Comparison of ENCODE assay signal across 8 mouse cellular contexts in genomic region chr14:20724043-20724442, GRCm38 (mm10). TPM values are rescaled to one million over a fixed set of nuclear protein-coding genes. Genes with fewer than 3 reads are reported as not detected.
DNase-seq lines count a peak whose midpoint lies in the region; ATAC-seq and TF ChIP-seq lines count a peak whose summit lies in the region.

No protein-coding gene starts in this region.

- peak; percentile 63 to 88 for DNase-seq in adrenal gland, adult (ENCODE audit: inconsistent age in 2 of 2, low spot score in 1 of 2)
- DNase-seq in adrenal gland, postnatal 4 days (ENCODE audit: low spot score in 2 of 2): no peak
- DNase-seq in CD8-positive naive resting alpha-beta T cell, adult 2 months (ENCODE audit: low read depth in 2 of 2, low spot score in 2 of 2): peak; percentile 22 to 45
- DNase-seq in cerebellum, adult 2 months: peak; percentile 67 to 74
- peak; percentile 64 for DNase-seq in lung, adult 2 months
- DNase-seq in right cerebral cortex, postnatal 10 days (ENCODE audit: low spot score in 2 of 2): peak; percentile 81 to 86

- H3K9ac ChIP-seq in kidney, embryonic 15.5 days: no peak overlapping the region

- no peak for TF ChIP-seq POLR2A in cerebellum, adult 2 months (IDR thresholded peaks at IDR 0.05; ENCODE audit: borderline replicate concordance, insufficient read depth, low read length)
- no peak for TF ChIP-seq POLR2A in lung, adult 2 months (IDR thresholded peaks at IDR 0.05; ENCODE audit: borderline replicate concordance, extremely low read depth, low read depth, low read length)

- H3K4me3 ChIP-seq in cerebellum, adult 2 months (replicated peaks; ENCODE audit: insufficient read depth, low read depth, low read length): no peak overlapping the region
- no peak overlapping the region for H3K4me3 ChIP-seq in kidney, embryonic 15.5 days (replicated peaks)
- H3K4me3 ChIP-seq in lung, adult 2 months (replicated peaks; ENCODE audit: extremely low read depth, low read depth, low read length): no peak overlapping the region

- TF ChIP-seq CTCF in cerebellum, adult 2 months (IDR thresholded peaks at IDR 0.05; ENCODE audit: borderline replicate concordance, insufficient read depth, low read depth, low read length): peak; percentile 76
- peak; percentile 80 for TF ChIP-seq CTCF in lung, adult 2 months (IDR thresholded peaks at IDR 0.05; ENCODE audit: insufficient read depth, low read length)

- no peaks in the 10 kb centered on the region for H3K27me3 ChIP-seq in cerebellum, adult 2 months (ENCODE audit: control insufficient read depth, insufficient read depth, low read length)
- no peaks in the 10 kb centered on the region for H3K27me3 ChIP-seq in kidney, embryonic 15.5 days

- H3K27ac ChIP-seq in cerebellum, adult 2 months (ENCODE audit: insufficient read depth, low read length): no peak overlapping the region
- no peak overlapping the region for H3K27ac ChIP-seq in kidney, embryonic 15.5 days

- no peaks in the 10 kb centered on the region for H3K9me3 ChIP-seq in kidney, embryonic 15.5 days (replicated peaks)

- peak; percentile 56 for ATAC-seq in frontal cortex, adult (ENCODE audit: low TSS enrichment)
- 0 out of 2 replicates have a peak, but pooled peaks have one; percentile 5 for ATAC-seq in kidney, embryonic 15.5 days (replicated peaks; ENCODE audit: low FRiP score)

- H3K4me1 ChIP-seq in cerebellum, adult 2 months (ENCODE audit: control insufficient read depth, insufficient read depth, low read length): no peaks in the 10 kb centered on the region
- H3K4me1 ChIP-seq in kidney, embryonic 15.5 days: peaks cover 2% of the 10 kb centered on the region; the same call in 1 of the 2 replicates
- no peaks in the 10 kb centered on the region for H3K4me1 ChIP-seq in lung, adult 2 months (ENCODE audit: control insufficient read depth, insufficient read depth, low read length)

- peaks cover 99% of the 10 kb centered on the region for H3K36me3 ChIP-seq in kidney, embryonic 15.5 days

- 2% methylated on average over 5 of the region's 5 CpGs for WGBS in cerebellum, adult 2 months
- 20% methylated on average over 5 of the region's 5 CpGs for WGBS in kidney, embryonic 15.5 days
- 13% methylated on average over 5 of the region's 5 CpGs for WGBS in lung, adult 2 months

- no peak overlapping the region for H3K4me2 ChIP-seq in kidney, embryonic 15.5 days

RNA-seq across cellular contexts. Expression of gene Ndst2, which starts 10.3 kb away (rescaled TPM):
- total RNA-seq in adrenal gland, postnatal 4 days (2021): 10 to 100 TPM; 46.4 to 49.0 TPM
- 37.9 and 43.2 TPM in 2 replicates for polyA plus RNA-seq in cerebellum, adult 2 months (2012; rRNA removed)
- polyA plus RNA-seq in kidney, embryonic 15.5 days (2015; fragmentation: Nextera tagmentation; extraction: Ambion mirVana): 27.3 and 31.6 TPM in 2 replicates
- 36.9 and 44.0 TPM in 2 replicates for polyA plus RNA-seq in lung, adult 2 months (2012; rRNA removed)

RNA-seq across cellular contexts. Expression of gene Zswim8, which starts 16.7 kb away (rescaled TPM):
- 100 to 1,000 TPM; 136 to 151 TPM for total RNA-seq in adrenal gland, postnatal 4 days (2021)
- 164 and 177 TPM in 2 replicates for polyA plus RNA-seq in cerebellum, adult 2 months (2012; rRNA removed)
- 28.7 and 30.6 TPM in 2 replicates for polyA plus RNA-seq in kidney, embryonic 15.5 days (2015; fragmentation: Nextera tagmentation; extraction: Ambion mirVana)
- 221 and 236 TPM in 2 replicates for polyA plus RNA-seq in lung, adult 2 months (2012; rRNA removed)

RNA-seq across cellular contexts. Expression of gene Chchd1, which starts 21.2 kb away (rescaled TPM):
- 10 to 100 TPM; 76.1 to 88.5 TPM for total RNA-seq in adrenal gland, postnatal 4 days (2021)
- 109 and 115 TPM in 2 replicates for polyA plus RNA-seq in cerebellum, adult 2 months (2012; rRNA removed)
- 201 and 215 TPM in 2 replicates for polyA plus RNA-seq in kidney, embryonic 15.5 days (2015; fragmentation: Nextera tagmentation; extraction: Ambion mirVana)
- polyA plus RNA-seq in lung, adult 2 months (2012; rRNA removed): 19.7 and 23.2 TPM in 2 replicates

RNA-seq across cellular contexts. Expression of gene Fut11, which starts 29.3 kb away (rescaled TPM):
- 10 to 100 TPM; 25.9 to 26.1 TPM for total RNA-seq in adrenal gland, postnatal 4 days (2021)
- polyA plus RNA-seq in cerebellum, adult 2 months (2012; rRNA removed): 15.9 and 17.1 TPM in 2 replicates
- polyA plus RNA-seq in kidney, embryonic 15.5 days (2015; fragmentation: Nextera tagmentation; extraction: Ambion mirVana): 28.5 and 29.2 TPM in 2 replicates
- polyA plus RNA-seq in lung, adult 2 months (2012; rRNA removed): 24.8 and 34.9 TPM in 2 replicates

RNA-seq across cellular contexts. Expression of gene Sec24c, which starts 49.9 kb away (rescaled TPM):
- total RNA-seq in adrenal gland, postnatal 4 days (2021): 100 to 1,000 TPM; 137 to 140 TPM
- polyA plus RNA-seq in cerebellum, adult 2 months (2012; rRNA removed): 93.3 and 116 TPM in 2 replicates
- 98.3 and 106 TPM in 2 replicates for polyA plus RNA-seq in kidney, embryonic 15.5 days (2015; fragmentation: Nextera tagmentation; extraction: Ambion mirVana)
- polyA plus RNA-seq in lung, adult 2 months (2012; rRNA removed): 175 TPM in 2 replicates

Comparison
In these comparisons a context has a peak if more than half of its experiments do, and no peak if none do; other contexts are left out.
1. DNase-seq: peak in adrenal gland, adult (2 of 2), CD8-positive naive resting alpha-beta T cell, adult 2 months (2 of 2), cerebellum, adult 2 months (2 of 2), lung, adult 2 months (single experiment) and right cerebral cortex, postnatal 10 days (2 of 2); none in adrenal gland, postnatal 4 days (0 of 2).